Mouse (Mus musculus) bone marrow, adult 2 months (tissue): ENCODE data around the gene Tnip1.

Source experiments
- CTCF ChIP-seq: fragments of 200-500 bp; IDR thresholded peaks from 2 replicates; pipeline ENCODE4 v1.5.1; 2011; ENCODE audit warnings: low read length, control low read depth; ENCODE audit not compliant: control insufficient read depth, insufficient read depth
- POLR2A ChIP-seq: fragments of 200-500 bp; IDR thresholded peaks from 2 replicates; pipeline ENCODE4 v1.6.1; 2011; ENCODE audit warnings: low read depth, mild to moderate bottlenecking, control low read depth, low read length, borderline replicate concordance; ENCODE audit not compliant: control insufficient read depth

- TF ChIP-seq CTCF (peak; percentile 59), POLR2A (0 out of 2 replicates have a peak, but pooled peaks have one; percentile 8)
Measured at GRCm38 (mm10) chr11:54930318-54930979, 32.3 kb downstream of the Tnip1 start.
